ENCODE assay signal across 14 mouse cellular contexts in genomic region chr12:29533071-29533876, GRCm38 (mm10). TPM values are rescaled to one million over a fixed set of nuclear protein-coding genes. Genes with fewer than 3 reads are reported as not detected.
DNase-seq lines count a peak whose midpoint lies in the region; ATAC-seq lines count a peak whose summit lies in the region.
"Had no signal": no experiment of that assay in that cellular context is flagged by ENCODE, and none has a peak within 500 bp of the region (broad histone marks: within the 10 kb centered on the region; RNA-seq: fewer than 3 reads in every experiment).

No protein-coding gene starts in this region.

- WGBS in embryonic facial prominence, embryonic 15.5 days: 24% methylated on average over 14 of the region's 14 CpGs

- H3K4me1 ChIP-seq in embryonic facial prominence, embryonic 15.5 days: no peaks in the 10 kb centered on the region

- H3K9me3 ChIP-seq in embryonic facial prominence, embryonic 15.5 days (replicated peaks): no peaks in the 10 kb centered on the region

- H3K9ac ChIP-seq in embryonic facial prominence, embryonic 15.5 days: no peak overlapping the region

- peak; percentile 73 for ATAC-seq in embryonic facial prominence, embryonic 15.5 days (ENCODE audit: insufficient number of reproducible peaks, low FRiP score, low TSS enrichment, low read depth)
- ATAC-seq: inflammation-experienced regulatory T-cells, adult 6 months had no signal

- peaks cover 45% of the 10 kb centered on the region for H3K27me3 ChIP-seq in embryonic facial prominence, embryonic 15.5 days

- no peak overlapping the region for H3K4me2 ChIP-seq in embryonic facial prominence, embryonic 15.5 days (replicated peaks)

- peak; percentile 54 for DNase-seq in layer of hippocampus, adult 11-12 months (ENCODE audit: low spot score)
- no peak for DNase-seq in layer of hippocampus, postnatal 36 days
- DNase-seq in layer of hippocampus, postnatal 10 days (ENCODE audit: low spot score in 2 of 2): peak; percentile 52 to 59
- peak; percentile 61 for DNase-seq in right cerebral cortex, adult 18-20 months
- DNase-seq in ovary, postnatal 10 days (ENCODE audit: low spot score): no peak
- no peak for DNase-seq in urinary bladder, adult 18-20 months (ENCODE audit: low spot score in 2 of 2)
- no peak for DNase-seq in kidney, postnatal 4 days
- DNase-seq: gastrocnemius, postnatal 10 days had no signal

- H3K4me3 ChIP-seq in embryonic facial prominence, embryonic 15.5 days (replicated peaks): no peak overlapping the region

- no peaks in the 10 kb centered on the region for H3K36me3 ChIP-seq in embryonic facial prominence, embryonic 15.5 days

- H3K27ac ChIP-seq in embryonic facial prominence, embryonic 15.5 days (replicated peaks): no peak overlapping the region

RNA-seq across cellular contexts. Expression of gene Myt1l, which starts 5.1 kb away (rescaled TPM):
- 100 to 1,000 TPM; 221 to 228 TPM for total RNA-seq in layer of hippocampus, postnatal 36 days (2021)
- 9.3 and 10.3 TPM in 2 replicates for polyA plus RNA-seq in embryonic facial prominence, embryonic 15.5 days (2015; fragmentation: Nextera tagmentation; extraction: Ambion mirVana)
- 100 to 1,000 TPM; 200 to 236 TPM for total RNA-seq in layer of hippocampus, postnatal 10 days (2021)
- total RNA-seq: common myeloid progenitor, adult 5-6 weeks; megakaryocyte progenitor cell, adult 5-6 weeks had no signal
- polyA plus RNA-seq: C2C12; spleen, adult 2 months had no signal

Comparison
In these comparisons a context has a peak if more than half of its experiments do, and no peak if none do; other contexts are left out.
1. DNase-seq: peak in layer of hippocampus, adult 11-12 months (single experiment), layer of hippocampus, postnatal 10 days (2 of 2) and right cerebral cortex, adult 18-20 months (single experiment); none in layer of hippocampus, postnatal 36 days (0 of 2), ovary, postnatal 10 days (single experiment), urinary bladder, adult 18-20 months (0 of 2) and kidney, postnatal 4 days (0 of 2).